Mouse (Mus musculus): ENCODE measurements around the gene Hist1h2af.

DNA sequence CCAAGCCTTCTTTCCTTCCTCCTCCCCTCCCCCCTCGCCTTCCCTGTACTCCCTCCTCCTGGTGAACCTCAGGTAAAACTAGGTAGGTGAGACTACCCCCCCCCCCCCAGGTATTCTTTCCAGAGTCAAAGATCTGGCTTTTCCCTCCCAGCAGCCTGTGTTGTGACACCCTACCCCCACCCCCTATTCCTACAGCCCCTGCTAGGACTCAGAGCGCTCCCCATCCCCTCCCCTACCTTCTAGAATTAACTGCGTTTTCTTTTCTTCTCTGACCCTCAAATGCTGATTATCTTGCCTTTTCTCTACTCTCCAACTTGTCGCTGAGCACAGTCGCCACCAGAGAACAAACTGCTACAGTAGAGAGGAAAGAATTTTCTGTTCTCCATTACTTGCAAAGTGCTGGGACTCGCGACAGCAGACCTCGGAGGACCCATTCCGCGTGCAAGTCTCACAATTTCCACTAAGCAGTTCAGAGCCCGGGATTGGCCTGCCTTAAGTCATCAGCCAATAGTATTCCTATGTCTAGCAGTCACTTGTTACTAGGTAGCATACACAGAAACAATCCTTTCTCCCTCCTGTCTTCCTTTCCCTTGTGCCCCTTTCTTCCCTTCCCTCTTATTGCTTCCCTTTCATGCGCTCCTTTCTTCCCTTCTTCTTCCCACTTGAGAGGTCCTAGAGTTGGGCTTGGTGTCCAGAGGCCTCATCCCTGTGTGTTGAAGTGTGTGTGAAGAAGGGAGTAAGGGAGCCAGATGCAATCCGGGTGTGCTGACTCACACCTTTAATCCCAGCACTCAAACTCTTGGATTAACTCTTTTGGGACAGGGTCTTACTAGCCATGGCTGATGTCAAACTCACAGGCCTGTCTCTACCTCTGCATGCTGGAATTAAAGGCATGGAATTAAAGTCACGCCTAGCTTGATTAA is 45.0 kb upstream of the Hist1h2af start, which contains the start of gene Btn2a2:
- TF ChIP-seq CTCF (IDR thresholded peaks at IDR 0.05; ENCODE audit: borderline replicate concordance, control insufficient read depth, extremely low read depth, insufficient read depth, low read length, poor library complexity): no peak
- TF ChIP-seq POLR2A (IDR thresholded peaks at IDR 0.05; ENCODE audit: control insufficient read depth, extremely low read depth, insufficient read depth, low read length, poor library complexity): no peak
